Mouse (Mus musculus): ENCODE measurements at regions not wholly inside any gene's neighbourhood (a gene's known extent, or its start where the extent isn't known, plus 50 kb on each side); places are given as distances from the start of the nearest gene placed in this dataset.

- TF ChIP-seq EP300 (optimal IDR thresholded peaks at IDR 0.05) (no peak), CTCF (IDR thresholded peaks at IDR 0.05; ENCODE audit: low read depth) (no peak)
- ATAC-seq (ENCODE audit: low FRiP score, low TSS enrichment) = no peak
- Histone ChIP-seq H3K9me3 (ENCODE audit: control insufficient read depth, low read length) (no peaks in the 10 kb centered on the region), H3K27me3 (ENCODE audit: control insufficient read depth, insufficient read depth, low read length) (no peaks in the 10 kb centered on the region), H3K4me3 (ENCODE audit: low read depth, low read length) (no peak overlapping the region), H3K4me2 (replicated peaks; ENCODE audit: low read depth) (no peak overlapping the region), H3K27ac (replicated peaks) (no peak overlapping the region), H3K4me1 (replicated peaks; ENCODE audit: control insufficient read depth, insufficient read depth) (peaks cover 4% of the 10 kb centered on the region; the same call in 1 of the 2 replicates), H3K36me3 (ENCODE audit: control insufficient read depth, insufficient read depth, low read length) (no peaks in the 10 kb centered on the region), H3K9ac (ENCODE audit: low read length) (no peak overlapping the region)
- whole genome bisulfite sequencing = 66% methylated on average over 2 of the region's 2 CpGs
- no peak for DNase-seq (ENCODE audit: low spot score)
Observed at GRCm38 (mm10) chr11:21019829-21020228, 71.3 kb upstream of the Peli1 start.

DNA sequence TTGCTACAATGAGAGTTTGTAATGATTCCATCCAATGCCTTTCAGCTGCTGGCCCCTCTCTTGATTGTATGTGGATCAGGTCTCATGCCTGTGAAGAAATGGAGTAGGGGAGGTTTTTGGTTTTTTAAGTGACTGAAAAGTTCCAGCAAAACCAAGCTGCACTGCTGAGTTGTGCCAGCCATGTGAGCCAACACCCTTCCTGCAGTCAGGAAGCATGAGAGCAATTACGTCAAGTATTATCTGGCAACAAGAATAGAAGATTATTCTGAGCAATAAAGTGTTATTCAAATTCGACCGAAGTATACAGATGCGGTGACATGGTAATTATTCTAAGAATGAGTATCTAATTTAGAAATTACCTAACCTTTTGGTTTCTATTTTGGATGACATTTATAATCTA lies 67.0 kb upstream of the Peli1 start:
- no peaks in the 10 kb centered on the region for H3K27me3 ChIP-seq (ENCODE audit: control insufficient read depth, insufficient read depth, low read length)
- no peak overlapping the region for H3K4me3 ChIP-seq (ENCODE audit: low read depth, low read length)
- H3K27ac ChIP-seq (replicated peaks) = no peak overlapping the region
- DNase-seq (ENCODE audit: low spot score) (no peak), ATAC-seq (ENCODE audit: low FRiP score, low TSS enrichment) (peak; percentile 70)
- H3K36me3 ChIP-seq (ENCODE audit: control insufficient read depth, insufficient read depth, low read length) = no peaks in the 10 kb centered on the region
- WGBS = 73% methylated on average over 4 of the region's 4 CpGs
- no peak overlapping the region for H3K4me2 ChIP-seq (replicated peaks; ENCODE audit: low read depth)
- H3K4me1 ChIP-seq (replicated peaks; ENCODE audit: control insufficient read depth, insufficient read depth) = no peaks in the 10 kb centered on the region
- no peak overlapping the region for H3K9ac ChIP-seq (ENCODE audit: low read length)
- H3K9me3 ChIP-seq (ENCODE audit: control insufficient read depth, low read length) = no peaks in the 10 kb centered on the region
- TF ChIP-seq CTCF (IDR thresholded peaks at IDR 0.05; ENCODE audit: low read depth) (no peak), EP300 (optimal IDR thresholded peaks at IDR 0.05) (no peak)

GRCm38 (mm10) chr11:21024521-21024920 lies 66.6 kb upstream of the Peli1 start:
- ATAC-seq (ENCODE audit: low FRiP score, low TSS enrichment) = peak; percentile 88
- WGBS = 19% methylated on average over 2 of the region's 2 CpGs
- H3K4me2 ChIP-seq (replicated peaks; ENCODE audit: low read depth) = no peak overlapping the region
- no peaks in the 10 kb centered on the region for H3K4me1 ChIP-seq (replicated peaks; ENCODE audit: control insufficient read depth, insufficient read depth)
- no peaks in the 10 kb centered on the region for H3K36me3 ChIP-seq (ENCODE audit: control insufficient read depth, insufficient read depth, low read length)
- no peak overlapping the region for H3K4me3 ChIP-seq (ENCODE audit: low read depth, low read length)
- H3K9me3 ChIP-seq (ENCODE audit: control insufficient read depth, low read length) = no peaks in the 10 kb centered on the region
- no peak overlapping the region for H3K27ac ChIP-seq (replicated peaks)
- peak; percentile 18 for DNase-seq (ENCODE audit: low spot score)
- H3K27me3 ChIP-seq (ENCODE audit: control insufficient read depth, insufficient read depth, low read length) = no peaks in the 10 kb centered on the region
- no peak for TF ChIP-seq CTCF (IDR thresholded peaks at IDR 0.05; ENCODE audit: low read depth)
- no peak for TF ChIP-seq EP300 (optimal IDR thresholded peaks at IDR 0.05)
- no peak overlapping the region for H3K9ac ChIP-seq (ENCODE audit: low read length)

DNA sequence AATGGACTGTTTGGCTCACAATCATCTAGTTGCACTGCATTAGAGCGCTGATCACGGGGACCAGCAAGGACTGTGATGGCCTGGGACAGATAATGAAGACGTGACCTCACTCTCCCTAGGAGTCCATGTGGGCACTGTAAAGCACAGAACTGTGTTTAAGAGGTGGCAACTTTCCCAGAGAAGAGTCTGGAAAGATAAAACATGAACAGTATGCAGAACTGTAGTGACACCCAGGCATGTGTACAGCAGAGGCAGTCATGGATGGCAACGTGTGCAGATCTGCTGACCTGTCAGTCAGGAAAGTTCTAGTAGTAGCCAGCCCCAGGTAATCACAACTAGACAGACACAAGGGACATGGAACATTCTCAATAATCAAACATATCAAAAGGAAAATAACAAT lies 63.8 kb upstream of the Peli1 start:
- DNase-seq (ENCODE audit: low spot score) = no peak
- no peak overlapping the region for H3K9ac ChIP-seq (ENCODE audit: low read length)
- 83% methylated on average over 4 of the region's 4 CpGs for WGBS

DNA sequence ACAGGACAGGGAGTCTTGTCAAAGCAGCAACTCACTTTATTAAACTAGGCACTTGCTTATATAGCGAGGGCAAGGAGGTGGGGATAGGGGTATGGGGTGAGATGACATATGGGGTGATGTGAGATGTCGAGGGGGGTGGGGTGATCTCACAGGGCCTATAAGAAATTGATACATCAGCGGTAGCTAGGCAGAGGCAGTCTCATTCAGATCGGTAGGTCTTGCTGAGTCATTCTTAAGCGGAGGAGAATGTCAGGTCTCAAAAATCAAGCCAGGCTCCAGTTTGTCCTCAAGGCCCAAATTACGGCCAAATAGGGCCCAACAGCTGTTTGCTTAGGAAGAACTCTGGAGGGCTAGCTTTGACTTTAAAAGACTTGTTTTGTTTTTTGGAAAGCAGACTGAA lies 60.7 kb upstream of the Peli1 start:
- DNase-seq (ENCODE audit: low spot score) = no peak
- Histone ChIP-seq H3K9ac (ENCODE audit: low read length) (no peak overlapping the region), H3K4me3 (ENCODE audit: low read depth, low read length) (no peak overlapping the region), H3K36me3 (ENCODE audit: control insufficient read depth, insufficient read depth, low read length) (no peaks in the 10 kb centered on the region), H3K4me1 (replicated peaks; ENCODE audit: control insufficient read depth, insufficient read depth) (0 out of 2 replicates have a peak, but pooled peaks cover 3% of the 10 kb centered on the region), H3K4me2 (replicated peaks; ENCODE audit: low read depth) (no peak overlapping the region), H3K9me3 (ENCODE audit: control insufficient read depth, low read length) (no peaks in the 10 kb centered on the region), H3K27me3 (ENCODE audit: control insufficient read depth, insufficient read depth, low read length) (no peaks in the 10 kb centered on the region), H3K27ac (replicated peaks) (no peak overlapping the region)
- 96% methylated on average over 6 of the region's 6 CpGs for WGBS
- no peak for TF ChIP-seq CTCF (IDR thresholded peaks at IDR 0.05; ENCODE audit: low read depth)
- no peak for TF ChIP-seq EP300 (optimal IDR thresholded peaks at IDR 0.05)
- no peak for ATAC-seq (ENCODE audit: low FRiP score, low TSS enrichment)

More for the DNA sequence above, 63.8 kb upstream of the Peli1 start:
- Histone ChIP-seq H3K27ac (replicated peaks) (no peak overlapping the region), H3K9me3 (ENCODE audit: control insufficient read depth, low read length) (no peaks in the 10 kb centered on the region), H3K36me3 (ENCODE audit: control insufficient read depth, insufficient read depth, low read length) (no peaks in the 10 kb centered on the region), H3K4me1 (replicated peaks; ENCODE audit: control insufficient read depth, insufficient read depth) (no peaks in the 10 kb centered on the region), H3K4me3 (ENCODE audit: low read depth, low read length) (no peak overlapping the region), H3K4me2 (replicated peaks; ENCODE audit: low read depth) (no peak overlapping the region), H3K27me3 (ENCODE audit: control insufficient read depth, insufficient read depth, low read length) (no peaks in the 10 kb centered on the region)
- TF ChIP-seq EP300 (optimal IDR thresholded peaks at IDR 0.05) = no peak
- no peak for TF ChIP-seq CTCF (IDR thresholded peaks at IDR 0.05; ENCODE audit: low read depth)
- no peak for ATAC-seq (ENCODE audit: low FRiP score, low TSS enrichment)

DNA sequence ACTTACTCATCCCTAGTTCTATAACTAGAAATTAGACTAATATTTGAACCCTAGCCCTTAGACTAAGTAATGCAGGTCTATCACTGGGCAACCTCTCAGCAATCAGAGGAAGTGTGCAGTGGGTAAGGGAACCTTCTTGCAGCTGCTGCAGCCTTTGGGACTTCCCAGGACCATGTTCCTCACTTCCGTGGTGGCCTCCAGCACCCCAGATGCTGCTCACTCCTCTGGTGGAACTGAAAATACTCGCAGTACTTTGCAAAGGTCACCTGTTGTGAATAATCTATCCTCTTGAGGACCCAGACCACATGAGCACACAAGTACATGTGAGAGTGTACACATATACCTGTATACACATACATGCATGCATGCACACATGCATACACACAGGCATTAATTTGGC lies 59.3 kb upstream of the Peli1 start:
- Histone ChIP-seq H3K9me3 (ENCODE audit: control insufficient read depth, low read length) (no peaks in the 10 kb centered on the region), H3K4me2 (replicated peaks; ENCODE audit: low read depth) (no peak overlapping the region), H3K4me3 (ENCODE audit: low read depth, low read length) (no peak overlapping the region), H3K27me3 (ENCODE audit: control insufficient read depth, insufficient read depth, low read length) (no peaks in the 10 kb centered on the region), H3K27ac (replicated peaks) (no peak overlapping the region), H3K4me1 (replicated peaks; ENCODE audit: control insufficient read depth, insufficient read depth) (0 out of 2 replicates have a peak, but pooled peaks cover 3% of the 10 kb centered on the region), H3K36me3 (ENCODE audit: control insufficient read depth, insufficient read depth, low read length) (no peaks in the 10 kb centered on the region), H3K9ac (ENCODE audit: low read length) (no peak overlapping the region)
- ATAC-seq (ENCODE audit: low FRiP score, low TSS enrichment) (no peak), DNase-seq (ENCODE audit: low spot score) (no peak)
- TF ChIP-seq CTCF (IDR thresholded peaks at IDR 0.05; ENCODE audit: low read depth) (no peak), EP300 (optimal IDR thresholded peaks at IDR 0.05) (no peak)
- 79% methylated on average over 2 of the region's 2 CpGs for WGBS
